Mouse (Mus musculus): Measurements from ENCODE around the gene Ech1.

Gene Ech1

GRCm38 (mm10) chr7:28803756-28804155 is 21.3 kb upstream of the Ech1 start:
- DNase-seq (ENCODE audit: low spot score): no peak

GRCm38 (mm10) chr7:28806869-28807268 is 18.1 kb upstream of the Ech1 start:
- DNase-seq (ENCODE audit: low spot score): no peak

GRCm38 (mm10) chr7:28807641-28808220 is 17.3 kb upstream of the Ech1 start:
- DNase-seq (ENCODE audit: low spot score): no peak

- no peak for DNase-seq (ENCODE audit: low spot score)
Observed at GRCm38 (mm10) chr7:28808221-28808941, 16.6 kb upstream of the Ech1 start, which contains the start of gene Hnrnpl. TSS of gene Hnrnpl (plus strand) at chr7:28808541.

GRCm38 (mm10) chr7:28808957-28809393 is 16.0 kb upstream of the Ech1 start:
- DNase-seq (ENCODE audit: low spot score): peak; percentile 85

GRCm38 (mm10) chr7:28809401-28810089 is 15.5 kb upstream of the Ech1 start:
- DNase-seq (ENCODE audit: low spot score): peak; percentile 46

GRCm38 (mm10) chr7:28810107-28811066 is 14.6 kb upstream of the Ech1 start:
- DNase-seq (ENCODE audit: low spot score): peak; percentile 99

GRCm38 (mm10) chr7:28811228-28811627 is 13.8 kb upstream of the Ech1 start:
- DNase-seq (ENCODE audit: low spot score): peak; percentile 80

- DNase-seq (ENCODE audit: low spot score): no peak
Observed at GRCm38 (mm10) chr7:28811640-28812275, 13.3 kb upstream of the Ech1 start.

GRCm38 (mm10) chr7:28812436-28812835 is 12.6 kb upstream of the Ech1 start:
- DNase-seq (ENCODE audit: low spot score): no peak

- no peak for DNase-seq (ENCODE audit: low spot score)
Observed at GRCm38 (mm10) chr7:28812949-28813348, 12.1 kb upstream of the Ech1 start.

GRCm38 (mm10) chr7:28814306-28815034 is 10.5 kb upstream of the Ech1 start:
- DNase-seq (ENCODE audit: low spot score): no peak

GRCm38 (mm10) chr7:28815230-28815629 is 9.8 kb upstream of the Ech1 start:
- no peak for DNase-seq (ENCODE audit: low spot score)

- no peak for DNase-seq (ENCODE audit: low spot score)
Observed at GRCm38 (mm10) chr7:28816201-28816600, 8.8 kb upstream of the Ech1 start.

GRCm38 (mm10) chr7:28816920-28817319 is 8.1 kb upstream of the Ech1 start:
- no peak for DNase-seq (ENCODE audit: low spot score)

- DNase-seq (ENCODE audit: low spot score): no peak
Observed at GRCm38 (mm10) chr7:28817524-28817923, 7.5 kb upstream of the Ech1 start.

- no peak for DNase-seq (ENCODE audit: low spot score)
Observed at GRCm38 (mm10) chr7:28817957-28818356, 7.1 kb upstream of the Ech1 start.

- no peak for DNase-seq (ENCODE audit: low spot score)
Observed at GRCm38 (mm10) chr7:28818436-28818835, 6.6 kb upstream of the Ech1 start.

- DNase-seq (ENCODE audit: low spot score): no peak
Observed at GRCm38 (mm10) chr7:28818861-28819452, 6.1 kb upstream of the Ech1 start.

- DNase-seq (ENCODE audit: low spot score): no peak
Observed at GRCm38 (mm10) chr7:28819571-28819970, 5.4 kb upstream of the Ech1 start.

Data from spleen, adult 12 weeks (tissue).